Mouse (Mus musculus) left cerebral cortex, adult 18-20 months (tissue): Measurements from ENCODE around the gene E4f1. TPM values are rescaled to one million over a fixed set of nuclear protein-coding genes. Genes with fewer than 3 reads are reported as not detected.

Experiments
- DNase-seq, 2 experiments: peaks; one replicate each; pipeline ENCODE4 v3.0.0; 2021 to 2022; ENCODE audit warnings: low spot score in 2 of 2, mixed read lengths in 1 of 2
- total RNA-seq, 2 experiments: library from RNA; stranded (reverse); gene quantifications; 2 replicates each; pipeline ENCODE4 v1.2.3; 2021

Gene E4f1
- total RNA-seq, 2 experiments from 2014 or later = 32.5 to 34.3 TPM

- DNase-seq = no peak
These were observed 54.0 kb downstream of the E4f1 start for GRCm38 (mm10) chr17:24416051-24416652.

DNA sequence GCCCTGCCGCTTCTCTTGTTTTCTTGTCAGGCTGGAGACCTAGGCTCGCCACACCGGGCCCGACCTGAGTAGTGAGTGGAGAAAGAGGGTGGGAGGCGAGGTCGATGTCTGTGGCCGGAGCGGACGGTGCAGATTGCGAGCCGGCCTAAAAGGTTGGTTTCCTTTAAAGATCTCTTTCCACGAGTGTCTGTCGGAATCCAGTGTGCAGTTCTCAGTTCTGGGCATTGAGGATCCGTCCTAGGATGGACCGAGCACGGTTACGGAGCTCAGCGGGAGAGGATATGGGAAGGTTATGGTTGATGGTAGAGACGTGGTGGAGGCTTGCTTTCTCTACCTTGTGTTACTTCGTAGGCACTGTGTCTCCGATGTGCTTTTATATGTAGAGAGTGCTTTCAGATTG, 55.1 kb downstream of the E4f1 start:
- no peak for DNase-seq

DNA sequence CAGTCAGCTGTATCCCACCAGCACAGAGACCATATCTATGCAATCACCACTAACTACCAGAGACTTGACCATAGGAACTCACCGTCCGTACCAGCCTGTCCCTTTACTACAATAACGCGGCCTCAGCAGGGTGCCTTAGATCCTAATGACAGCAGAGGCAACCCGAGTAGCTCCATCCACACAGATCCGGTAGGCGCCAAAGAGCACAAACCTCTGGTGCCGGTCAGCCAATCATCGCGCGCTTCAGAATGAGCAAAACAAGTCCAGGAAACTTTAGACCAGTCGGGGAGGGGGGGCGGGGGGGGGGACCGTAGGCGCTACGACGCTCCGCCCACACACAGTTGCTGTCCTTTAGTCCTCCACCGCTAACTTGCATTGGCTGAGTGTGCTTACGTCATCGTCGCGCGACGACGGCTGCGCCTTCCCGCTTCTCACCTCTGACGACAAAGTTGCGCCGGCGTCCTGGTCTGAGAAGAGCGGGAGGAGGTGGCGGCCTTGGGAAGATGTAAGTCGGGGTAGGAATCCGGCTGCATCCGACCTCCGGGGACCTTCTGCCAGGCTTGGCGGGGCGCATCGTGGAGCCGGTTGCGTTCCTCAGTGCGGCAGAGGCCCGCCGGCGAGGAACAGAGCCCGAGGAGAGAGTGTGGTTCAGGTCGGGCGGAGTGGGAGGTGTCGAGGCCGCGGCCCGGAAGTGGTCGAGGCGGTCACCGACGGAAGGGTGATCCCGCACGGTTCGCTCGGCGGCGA, 55.7 kb downstream of the E4f1 start, which contains the start of gene Rnps1:
Gene Rnps1, plus strand, starts transcription at position 336 of the 747 bp plus-strand sequence.
- DNase-seq = peak; percentile 91 to 94

GRCm38 (mm10) chr17:24413557-24414211, 56.4 kb downstream of the E4f1 start:
- DNase-seq = no peak

DNA sequence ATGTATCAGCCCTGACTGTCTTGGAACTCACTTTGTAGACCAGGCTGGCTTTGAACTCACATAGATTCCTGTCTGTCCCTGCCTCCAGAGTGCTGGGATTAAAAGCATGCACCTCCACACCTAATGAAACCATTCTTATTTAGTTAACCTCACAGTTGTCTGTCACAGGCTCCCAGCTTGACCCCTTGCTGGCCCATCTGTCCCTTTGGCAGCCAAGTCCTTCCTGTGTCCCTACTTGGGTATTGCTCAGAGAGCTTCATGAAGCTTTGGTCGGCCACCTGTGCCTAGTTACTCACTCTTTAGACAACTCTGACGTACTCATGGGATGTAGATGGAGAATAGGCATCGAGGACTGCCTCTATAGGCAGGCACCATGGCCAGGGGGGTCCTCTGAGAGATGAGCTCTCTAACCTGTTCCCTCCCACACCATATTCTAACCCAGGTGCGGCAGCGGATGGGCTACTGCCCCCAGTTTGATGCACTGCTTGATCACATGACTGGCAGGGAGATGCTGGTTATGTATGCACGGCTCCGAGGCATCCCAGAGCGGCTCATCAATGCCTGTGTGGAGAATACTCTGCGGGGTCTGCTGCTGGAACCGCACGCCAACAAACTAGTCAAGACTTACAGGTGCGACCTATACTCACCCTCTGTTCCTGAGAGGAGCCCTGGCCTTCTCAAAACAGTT, 62.9 kb downstream of the E4f1 start:
- no peak for DNase-seq

GRCm38 (mm10) chr17:24402371-24402770, 67.7 kb downstream of the E4f1 start:
- DNase-seq = no peak

GRCm38 (mm10) chr17:24394456-24394855, 75.7 kb downstream of the E4f1 start:
- DNase-seq = no peak

Other genes starting within 250 kb of the E4f1 start
- 10 to 100 TPM in 1 of 2 experiments, 1 to 10 TPM in 1; 9.0 to 10.4 TPM for gene Tedc2, start 249.5 kb downstream of the E4f1 start, total RNA-seq
- gene Ccnf, start 218.8 kb downstream of the E4f1 start, total RNA-seq = 1 to 10 TPM; 7.1 to 8.1 TPM
- 1 to 10 TPM in 1 of 2 experiments, under 1 TPM in 1; 0.91 to 1.3 TPM for gene Abca17, start 119.2 kb downstream of the E4f1 start, total RNA-seq
- gene Abca3, start 118.4 kb downstream of the E4f1 start, total RNA-seq = 10 to 100 TPM; 66.5 to 69.8 TPM
- 100 to 1,000 TPM; 129 to 133 TPM for gene Rnps1, start 55.7 kb downstream of the E4f1 start, total RNA-seq
- 10 to 100 TPM; 28.0 to 28.7 TPM for gene Eci1, start 43.7 kb downstream of the E4f1 start, total RNA-seq
- gene Dnase1l2, start 27.2 kb downstream of the E4f1 start, total RNA-seq = 10 to 100 TPM; 10.0 to 10.1 TPM
- 10 to 100 TPM; 69.6 to 70.1 TPM for gene Pgp, start 79 bp upstream of the E4f1 start, total RNA-seq
- 1 to 10 TPM; 2.0 to 2.1 TPM for gene Bricd5, start 3.6 kb upstream of the E4f1 start, total RNA-seq
- gene Mlst8, start 8.8 kb upstream of the E4f1 start, total RNA-seq = 10 to 100 TPM; 34.9 to 35.3 TPM
- 100 to 1,000 TPM; 123 to 129 TPM for gene Caskin1, start 18.3 kb upstream of the E4f1 start, total RNA-seq
- gene Traf7, start 57.6 kb upstream of the E4f1 start, total RNA-seq = 10 to 100 TPM; 64.2 to 83.9 TPM
- gene Rab26, start 63.9 kb upstream of the E4f1 start, total RNA-seq = 10 to 100 TPM; 45.8 to 50.0 TPM
- 10 to 100 TPM; 67.5 to 71.2 TPM for gene Pkd1, start 79.5 kb upstream of the E4f1 start, total RNA-seq
- 100 to 1,000 TPM; 136 to 153 TPM for gene Tsc2, start 162.3 kb upstream of the E4f1 start, total RNA-seq
- gene Nthl1, start 162.4 kb upstream of the E4f1 start, total RNA-seq = 1 to 10 TPM; 4.1 to 7.4 TPM
- 10 to 100 TPM; 47.3 to 52.7 TPM for gene Slc9a3r2, start 180.0 kb upstream of the E4f1 start, total RNA-seq
- 1 to 10 TPM; 2.1 TPM for gene Npw, start 188.1 kb upstream of the E4f1 start, total RNA-seq
- 10 to 100 TPM; 41.4 to 45.5 TPM for gene Zfp598, start 199.4 kb upstream of the E4f1 start, total RNA-seq
- 100 to 1,000 TPM; 191 to 195 TPM for gene Syngr3, start 219.6 kb upstream of the E4f1 start, total RNA-seq
- gene Gfer, start 225.8 kb upstream of the E4f1 start, total RNA-seq = 10 to 100 TPM; 20.6 to 23.9 TPM
- gene Noxo1, start 225.9 kb upstream of the E4f1 start, total RNA-seq = 1 to 10 TPM; 1.9 to 2.1 TPM
- 10 to 100 TPM; 28.5 to 30.5 TPM for gene Tbl3, start 237.3 kb upstream of the E4f1 start, total RNA-seq
- under 1 TPM in 1 of 2 experiments, not detected in 1; 0.56 TPM for gene Rnf151, start 247.8 kb upstream of the E4f1 start, total RNA-seq
- gene Rps2, start 247.8 kb upstream of the E4f1 start, total RNA-seq = 100 to 1,000 TPM; 268 to 301 TPM